Mouse (Mus musculus): ENCODE measurements around the gene Hes7. TPM values are rescaled to one million over a fixed set of nuclear protein-coding genes. Genes with fewer than 3 reads are reported as not detected.

Hes7 gene
- polyA plus RNA-seq, 3 experiments from 2014 or later, result not detected

DNA sequence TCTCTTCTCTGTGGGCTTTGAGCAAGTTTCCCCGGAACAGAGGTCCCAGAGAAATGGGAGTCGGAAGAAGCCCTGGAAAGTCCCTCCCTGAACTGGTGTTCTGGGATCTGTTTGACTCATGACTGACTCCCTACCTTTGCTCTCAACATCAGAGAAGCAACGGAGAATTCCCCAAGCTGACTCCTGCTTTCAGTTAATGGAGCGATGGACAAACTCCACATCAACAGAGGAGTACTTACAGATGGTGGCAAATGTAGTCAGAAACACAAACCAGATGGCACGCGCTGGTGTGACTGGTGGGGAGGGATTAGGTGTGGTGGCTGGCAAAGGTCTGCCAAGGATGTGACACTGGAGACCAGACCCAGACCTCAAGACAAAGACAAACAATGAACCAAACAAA lies 30.8 kb downstream of the Hes7 start:
- no peak for ATAC-seq

DNA sequence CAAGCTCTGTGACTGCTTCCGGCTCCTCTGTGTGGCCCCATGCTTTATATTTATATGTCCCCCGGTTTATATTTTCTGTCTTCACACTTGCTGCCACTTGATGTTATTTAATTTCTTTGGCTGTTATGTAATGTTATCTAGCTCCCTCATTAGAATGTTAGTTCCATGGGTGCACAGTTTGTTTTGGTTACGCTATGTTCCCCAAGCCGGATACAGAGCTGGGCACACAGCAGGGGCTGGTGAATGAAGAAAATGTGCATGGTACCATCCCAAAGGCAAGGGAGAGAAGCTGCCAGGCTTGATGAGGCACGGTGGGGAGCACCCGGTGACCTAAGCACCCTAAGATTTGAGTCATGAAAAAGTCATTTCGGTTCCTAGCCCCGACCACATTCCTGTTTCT lies 33.6 kb downstream of the Hes7 start:
- no peak for ATAC-seq

GRCm38 (mm10) chr11:69155351-69155750 lies 35.1 kb downstream of the Hes7 start:
- no peak for ATAC-seq

DNA sequence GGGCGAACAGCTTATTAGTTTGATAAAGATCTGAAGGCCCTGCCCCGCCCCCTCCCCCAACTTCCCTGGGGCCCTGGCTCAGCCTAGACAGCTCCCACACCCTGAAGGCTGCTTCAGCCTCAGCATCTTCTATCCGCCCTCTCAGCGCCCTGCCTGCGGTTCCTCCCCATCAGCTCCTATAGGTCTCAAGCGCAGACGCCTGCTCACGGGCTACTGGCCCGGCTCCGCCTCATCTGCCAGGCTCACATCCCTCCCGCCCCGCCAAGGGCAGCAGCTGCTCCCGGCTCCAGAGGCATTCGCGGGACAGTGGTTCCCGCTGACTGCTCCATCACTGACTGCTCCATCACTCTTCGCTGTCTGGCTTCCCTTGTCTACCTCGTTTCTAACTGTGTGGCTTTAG lies 36.6 kb downstream of the Hes7 start, which contains the start of gene Alox12b:
Gene Alox12b (plus strand): TSS at position 190 of the 400 bp plus-strand sequence.
- no peak for ATAC-seq

GRCm38 (mm10) chr11:69169313-69169712 lies 49.1 kb downstream of the Hes7 start:
- no peak for ATAC-seq

DNA sequence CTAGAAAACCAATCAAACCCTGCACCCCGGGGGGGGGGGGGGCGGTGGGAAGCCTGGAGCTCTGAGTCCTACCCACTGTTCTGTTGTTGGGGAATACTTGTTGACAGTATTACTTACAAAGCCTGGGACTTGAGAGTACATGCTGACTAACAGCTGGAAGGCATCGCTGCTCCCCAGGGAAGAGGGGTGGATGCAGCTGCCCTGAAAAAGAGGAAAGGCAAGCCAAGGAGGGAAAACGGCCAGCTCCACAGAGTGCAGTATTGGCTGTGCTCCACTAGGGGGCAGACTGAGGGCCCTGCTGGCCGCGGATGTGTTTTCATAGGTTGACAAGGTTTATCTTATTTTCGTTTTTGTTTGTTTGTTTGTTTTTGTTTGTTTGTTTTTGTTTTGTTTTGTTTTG lies 51.4 kb downstream of the Hes7 start:
- ATAC-seq, result no peak

DNA sequence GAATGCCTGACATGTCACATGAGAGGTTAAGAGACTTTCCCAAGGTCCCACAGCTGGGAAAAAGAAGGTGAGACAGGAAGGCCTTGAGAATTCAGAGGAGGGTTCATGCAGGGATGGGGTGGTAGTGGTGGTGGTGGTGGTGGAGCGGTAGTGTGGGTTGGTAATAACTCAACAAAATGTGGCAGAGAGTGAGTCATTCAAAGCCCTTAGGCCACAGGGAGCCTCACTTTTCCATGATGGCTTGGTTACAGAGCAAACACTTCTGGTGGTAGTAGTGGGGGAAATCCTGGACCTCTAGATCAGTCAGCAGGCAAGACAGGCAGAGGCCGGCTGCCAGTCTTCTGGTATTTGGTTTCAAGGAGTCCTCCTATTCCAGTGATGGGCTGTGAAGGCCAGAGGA lies 52.4 kb downstream of the Hes7 start:
- ATAC-seq, result no peak

Other genes starting within 250 kb of the Hes7 start
- 10 to 100 TPM; 30.8 to 36.0 (median 32.1) TPM for gene Ndel1, start 248.5 kb upstream of the Hes7 start, polyA plus RNA-seq (2017; shearing (Covaris generic))
- not detected for gene Rnf222, start 231.9 kb upstream of the Hes7 start, polyA plus RNA-seq (2017; shearing (Covaris generic))
- gene Rpl26, start 218.8 kb upstream of the Hes7 start, polyA plus RNA-seq (2017; shearing (Covaris generic)), result 1,000 to 10,000 TPM; 1,371 to 2,270 (median 2,196) TPM
- not detected for gene Odf4, start 193.3 kb upstream of the Hes7 start, polyA plus RNA-seq (2017; shearing (Covaris generic))
- gene Arhgef15, start 162.9 kb upstream of the Hes7 start, polyA plus RNA-seq (2017; shearing (Covaris generic)), result under 1 TPM in 1 of 3 experiments, not detected in 2; 0.21 TPM
- 1 to 10 TPM; 7.0 to 8.3 (median 7.6) TPM for gene Slc25a35, start 152.3 kb upstream of the Hes7 start, polyA plus RNA-seq (2017; shearing (Covaris generic))
- 10 to 100 TPM; 13.7 to 72.0 (median 38.3) TPM for gene Rangrf, start 145.2 kb upstream of the Hes7 start, polyA plus RNA-seq (2017; shearing (Covaris generic))
- gene Pfas, start 111.9 kb upstream of the Hes7 start, polyA plus RNA-seq (2017; shearing (Covaris generic)), result 10 to 100 TPM; 22.0 to 29.0 (median 24.8) TPM
- gene Ctc1, start 104.5 kb upstream of the Hes7 start, polyA plus RNA-seq (2017; shearing (Covaris generic)), result 10 to 100 TPM in 1 of 3 experiments, 1 to 10 TPM in 2; 9.7 to 16.4 (median 9.8) TPM
- gene Aurkb, start 74.8 kb upstream of the Hes7 start, polyA plus RNA-seq (2017; shearing (Covaris generic)), result 10 to 100 TPM in 2 of 3 experiments, 1 to 10 TPM in 1; 5.8 to 74.0 (median 12.9) TPM
- 1 to 10 TPM; 1.1 to 2.2 (median 1.3) TPM for gene Borcs6, start 60.7 kb upstream of the Hes7 start, polyA plus RNA-seq (2017; shearing (Covaris generic))
- 1 to 10 TPM; 2.8 to 9.1 (median 4.0) TPM for gene Tmem107, start 49.6 kb upstream of the Hes7 start, polyA plus RNA-seq (2017; shearing (Covaris generic))
- gene Vamp2, start 31.9 kb upstream of the Hes7 start, polyA plus RNA-seq (2017; shearing (Covaris generic)), result 10 to 100 TPM; 26.9 to 31.5 (median 27.3) TPM
- 1 to 10 TPM; 5.2 to 6.2 (median 6.1) TPM for gene Per1, start 25.2 kb upstream of the Hes7 start, polyA plus RNA-seq (2017; shearing (Covaris generic))
- gene 9130213A22Rik, start 2.2 kb downstream of the Hes7 start, polyA plus RNA-seq (2017; shearing (Covaris generic)), result under 1 TPM in 1 of 3 experiments, not detected in 2; 0.63 TPM
- gene Aloxe3, start 5.5 kb downstream of the Hes7 start, polyA plus RNA-seq (2017; shearing (Covaris generic)), result under 1 TPM in 1 of 3 experiments, not detected in 2; 0.13 TPM
- gene Alox12b, start 36.6 kb downstream of the Hes7 start, polyA plus RNA-seq (2017; shearing (Covaris generic)), result not detected
- gene Alox8, start 77.4 kb downstream of the Hes7 start, polyA plus RNA-seq (2017; shearing (Covaris generic)), result 1 to 10 TPM; 3.7 to 5.0 (median 3.9) TPM
- gene Gucy2e, start 116.6 kb downstream of the Hes7 start, polyA plus RNA-seq (2017; shearing (Covaris generic)), result under 1 TPM; 0.14 to 0.38 (median 0.17) TPM
- 1 to 10 TPM; 7.4 to 9.9 (median 7.5) TPM for gene Cntrob, start 203.4 kb downstream of the Hes7 start, polyA plus RNA-seq (2017; shearing (Covaris generic))
- 100 to 1,000 TPM; 107 to 109 (median 107) TPM for gene Trappc1, start 203.6 kb downstream of the Hes7 start, polyA plus RNA-seq (2017; shearing (Covaris generic))
- 1 to 10 TPM in 1 of 3 experiments, under 1 TPM in 2; 0.34 to 2.0 (median 0.99) TPM for gene Kcnab3, start 205.9 kb downstream of the Hes7 start, polyA plus RNA-seq (2017; shearing (Covaris generic))
- gene Rnf227, start 220.1 kb downstream of the Hes7 start, polyA plus RNA-seq (2017; shearing (Covaris generic)), result 1 to 10 TPM; 2.5 to 5.9 (median 4.8) TPM
- gene Chd3, start 249.0 kb downstream of the Hes7 start, polyA plus RNA-seq (2017; shearing (Covaris generic)), result 10 to 100 TPM; 30.0 to 68.3 (median 60.9) TPM